28 mouse cellular contexts compared by ENCODE assay signal in genomic region chr2:52340990-52341389, GRCm38 (mm10). TPM values are rescaled to one million over a fixed set of nuclear protein-coding genes. Genes with fewer than 3 reads are reported as not detected.
"Had no signal": no experiment of that assay in that cellular context is flagged by ENCODE, and none has a peak within 500 bp of the region (broad histone marks: within the 10 kb centered on the region; RNA-seq: fewer than 3 reads in every experiment).

No protein-coding gene starts in this region.

- H3K4me2 ChIP-seq: embryonic facial prominence, embryonic 12.5 days; embryonic facial prominence, embryonic 13.5 days; embryonic facial prominence, embryonic 15.5 days; forebrain, embryonic 12.5 days; forebrain, embryonic 13.5 days; forebrain, embryonic 15.5 days had no signal

- ATAC-seq: forebrain, embryonic 13.5 days; forebrain, embryonic 14.5 days; forebrain, embryonic 15.5 days; forebrain, embryonic 16.5 days; forebrain, postnatal 0 days had no signal

- H3K4me3 ChIP-seq: embryonic facial prominence, embryonic 10.5 days; embryonic facial prominence, embryonic 12.5 days; embryonic facial prominence, embryonic 13.5 days; embryonic facial prominence, embryonic 15.5 days; erythroblast, embryonic 14.5 days; forebrain, embryonic 10.5 days; forebrain, embryonic 12.5 days; forebrain, embryonic 13.5 days; forebrain, embryonic 15.5 days; gastrocnemius, adult 2 months; heart, adult 2 months had no signal

- H3K9me3 ChIP-seq: embryonic facial prominence, embryonic 10.5 days; embryonic facial prominence, embryonic 12.5 days; embryonic facial prominence, embryonic 13.5 days; embryonic facial prominence, embryonic 15.5 days; forebrain, embryonic 10.5 days; forebrain, embryonic 12.5 days; forebrain, embryonic 13.5 days; forebrain, embryonic 15.5 days had no signal

- H3K36me3 ChIP-seq: embryonic facial prominence, embryonic 10.5 days; embryonic facial prominence, embryonic 12.5 days; embryonic facial prominence, embryonic 13.5 days; embryonic facial prominence, embryonic 15.5 days; forebrain, embryonic 10.5 days; forebrain, embryonic 12.5 days; forebrain, embryonic 15.5 days had no signal

- H3K4me1 ChIP-seq: embryonic facial prominence, embryonic 10.5 days; embryonic facial prominence, embryonic 12.5 days; embryonic facial prominence, embryonic 13.5 days; embryonic facial prominence, embryonic 15.5 days; forebrain, embryonic 10.5 days; forebrain, embryonic 12.5 days; forebrain, embryonic 13.5 days; forebrain, embryonic 15.5 days had no signal

- H3K9ac ChIP-seq: embryonic facial prominence, embryonic 12.5 days; embryonic facial prominence, embryonic 13.5 days; embryonic facial prominence, embryonic 15.5 days; forebrain, embryonic 12.5 days; forebrain, embryonic 13.5 days; forebrain, embryonic 15.5 days; forebrain, postnatal 0 days had no signal

- DNase-seq: cerebellum, adult 2 months; cerebellum, adult 8-10 months; cerebellum, adult 9-10 months; cerebellum, adult 9-11 months; cerebellum, postnatal 10 days; cerebellum, postnatal 14 days; cerebellum, postnatal 25 days; cerebellum, postnatal 36 days; embryo, embryonic 11 days; forebrain, postnatal 0 days; gastrocnemius, adult 2 months; gastrocnemius, postnatal 10 days; gastrocnemius, postnatal 14 days; gastrocnemius, postnatal 25 days; gastrocnemius, postnatal 36 days; heart, adult 18-20 months; heart, adult 2 months had no signal

- H3K27ac ChIP-seq: embryonic facial prominence, embryonic 10.5 days; embryonic facial prominence, embryonic 12.5 days; embryonic facial prominence, embryonic 13.5 days; embryonic facial prominence, embryonic 15.5 days; forebrain, embryonic 10.5 days; forebrain, embryonic 12.5 days; forebrain, embryonic 13.5 days; forebrain, embryonic 15.5 days; gastrocnemius, adult 2 months; heart, adult 2 months had no signal

- H3K27me3 ChIP-seq: embryonic facial prominence, embryonic 12.5 days; embryonic facial prominence, embryonic 13.5 days; embryonic facial prominence, embryonic 15.5 days; forebrain, embryonic 12.5 days; forebrain, embryonic 13.5 days; forebrain, embryonic 15.5 days had no signal

RNA-seq across cellular contexts. Expression of gene Neb, which starts 37.3 kb away (rescaled TPM):
- polyA plus RNA-seq: erythroblast, embryonic 14.5 days had no signal
